In genomic region chr1:133080717-133081116, GRCm38 (mm10) we compare ENCODE assay signal across 1 mouse cellular context.
TF ChIP-seq lines count a peak whose summit lies in the region.

No protein-coding gene starts in this region.

TF ChIP-seq in CH12.LX, 34 proteins besides CTCF, POLR2A, EP300 and RAD21:
- TF ChIP-seq MYC (IDR thresholded peaks at IDR 0.05; ENCODE audit: low read depth, low read length) (no peak), RCOR1 (conservative IDR thresholded peaks at IDR 0.05; ENCODE audit: low read depth, low read length) (no peak), MEF2A (IDR thresholded peaks at IDR 0.05; ENCODE audit: borderline replicate concordance, low read depth, low read length) (no peak), UBTF (IDR thresholded peaks at IDR 0.05; ENCODE audit: low read depth, low read length) (no peak), HCFC1 (IDR thresholded peaks at IDR 0.05; ENCODE audit: low read depth, low read length) (no peak), CHD1 (IDR thresholded peaks at IDR 0.05; ENCODE audit: low read depth, low read length) (no peak)
TF ChIP-seq in CH12.LX: peak in this region for 0.
